Mouse (Mus musculus) olfactory bulb, adult 2 months (tissue): ENCODE results near the gene Dab2.

Experiments used
- CTCF ChIP-seq: fragments of 200-500 bp; IDR thresholded peaks from 2 replicates; pipeline ENCODE4 v1.5.1; 2012; ENCODE audit warnings: low read depth, mild to moderate bottlenecking, low read length, moderate library complexity; ENCODE audit not compliant: insufficient read depth
- POLR2A ChIP-seq: fragments of 200-500 bp; IDR thresholded peaks from 2 replicates; pipeline ENCODE4 v1.6.1; 2012; ENCODE audit warnings: mild to moderate bottlenecking, low read depth, low read length, moderate library complexity; ENCODE audit not compliant: insufficient read depth

DNA sequence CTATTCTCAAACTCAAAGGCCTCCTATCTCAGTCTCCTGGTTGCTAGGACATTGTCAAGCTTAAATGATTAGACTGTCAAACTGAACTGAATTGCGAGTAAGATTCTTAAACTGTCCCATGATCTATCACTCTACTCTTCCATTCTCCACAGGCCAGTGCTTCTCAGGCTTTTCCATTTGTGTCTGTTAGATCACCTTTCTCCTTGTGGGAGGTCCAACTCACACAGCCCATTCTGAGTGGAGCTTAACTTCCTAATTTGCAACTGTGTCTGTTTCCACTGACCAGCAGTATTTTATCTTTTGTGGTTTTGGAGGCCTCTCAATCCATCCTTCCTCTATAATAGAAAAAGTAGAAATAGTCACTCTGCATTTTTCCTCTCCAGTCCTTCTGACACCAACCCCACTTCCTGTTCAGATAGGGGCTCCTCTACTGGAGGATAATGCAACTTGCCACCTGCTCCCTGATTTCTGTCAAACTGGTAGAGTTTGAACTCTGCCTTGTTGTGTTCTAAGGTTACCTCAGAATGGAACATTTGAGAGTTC lies 35.1 kb downstream of the Dab2 start:
- TF ChIP-seq CTCF (no peak), POLR2A (no peak)
